Mouse (Mus musculus) layer of hippocampus, postnatal 25 days (tissue): Measurements from ENCODE around the gene Rasgef1b. TPM values are rescaled to one million over a fixed set of nuclear protein-coding genes. Genes with fewer than 3 reads are reported as not detected.

ENCODE experiments used
- DNase-seq, 2 experiments: peaks; one replicate each; pipeline ENCODE4 v3.0.0; 2022; ENCODE audit warnings: mixed read lengths in 2 of 2, low spot score in 1 of 2; ENCODE audit errors: extremely low spot score in 1 of 2
- total RNA-seq, 2 experiments: library from RNA; stranded (reverse); gene quantifications; 2 replicates each; pipeline ENCODE4 v1.2.3; 2021

Gene Rasgef1b
- total RNA-seq, 2 experiments from 2014 or later, result 15.9 to 17.6 TPM

- no peak for DNase-seq
Measured at GRCm38 (mm10) chr5:99499404-99500089, 229.3 kb downstream of the Rasgef1b start.

GRCm38 (mm10) chr5:99497856-99498255 is 231.0 kb downstream of the Rasgef1b start:
- no peak for DNase-seq

DNA sequence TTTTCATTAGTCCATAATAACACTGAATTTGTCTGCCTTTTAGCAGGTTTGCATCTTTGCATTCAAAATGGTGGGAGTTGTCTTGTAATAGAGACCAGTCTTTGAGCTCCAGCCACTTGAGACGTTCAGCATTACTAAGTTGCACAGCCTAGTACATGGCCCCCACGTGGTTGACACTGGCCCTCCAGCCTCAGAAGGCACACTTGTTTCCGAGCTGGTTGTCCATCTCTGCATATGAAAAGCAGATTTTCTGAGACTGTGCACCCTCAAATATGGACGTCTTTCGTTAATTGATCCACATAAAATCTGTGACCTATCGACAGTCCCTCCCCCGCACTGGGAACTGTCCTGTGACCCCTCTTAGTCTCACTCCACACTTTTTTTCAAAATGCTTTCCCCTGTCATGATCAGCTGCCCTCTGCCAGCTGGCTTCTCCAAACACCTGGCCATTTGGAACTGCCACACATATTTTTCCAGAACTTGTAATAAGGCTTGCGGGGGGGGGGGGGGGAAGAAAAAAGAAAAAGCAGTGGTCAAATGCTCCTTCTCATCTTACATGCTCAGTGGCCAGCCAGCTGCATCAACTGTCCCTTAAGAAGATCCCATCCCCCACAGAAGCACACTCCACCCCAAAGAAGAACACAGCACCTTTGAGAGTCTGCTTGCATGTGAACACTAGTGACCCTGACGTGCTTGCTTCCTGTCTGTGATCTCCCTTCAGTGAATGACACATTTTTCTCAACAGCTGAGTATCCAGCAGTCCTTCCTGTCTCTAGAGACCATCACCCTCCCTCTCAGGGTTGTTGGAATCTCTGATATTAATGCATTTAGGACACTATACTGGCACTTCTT is 231.7 kb downstream of the Rasgef1b start:
- DNase-seq, result no peak

DNA sequence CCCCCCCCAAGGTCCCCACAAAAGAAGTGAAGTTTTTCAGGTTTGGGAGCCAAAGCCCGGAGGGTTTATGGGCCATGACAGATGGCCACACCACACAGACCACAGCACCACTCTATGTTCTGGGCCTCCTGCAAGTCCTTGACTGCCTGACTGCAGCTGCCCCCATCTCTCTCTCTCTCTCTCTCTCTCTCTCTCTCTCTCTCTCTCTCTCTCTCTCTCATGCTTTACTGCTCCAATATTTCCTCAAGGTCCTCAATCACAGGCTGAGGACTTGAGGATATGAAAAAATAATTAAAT is 232.8 kb downstream of the Rasgef1b start:
- no peak for DNase-seq

DNA sequence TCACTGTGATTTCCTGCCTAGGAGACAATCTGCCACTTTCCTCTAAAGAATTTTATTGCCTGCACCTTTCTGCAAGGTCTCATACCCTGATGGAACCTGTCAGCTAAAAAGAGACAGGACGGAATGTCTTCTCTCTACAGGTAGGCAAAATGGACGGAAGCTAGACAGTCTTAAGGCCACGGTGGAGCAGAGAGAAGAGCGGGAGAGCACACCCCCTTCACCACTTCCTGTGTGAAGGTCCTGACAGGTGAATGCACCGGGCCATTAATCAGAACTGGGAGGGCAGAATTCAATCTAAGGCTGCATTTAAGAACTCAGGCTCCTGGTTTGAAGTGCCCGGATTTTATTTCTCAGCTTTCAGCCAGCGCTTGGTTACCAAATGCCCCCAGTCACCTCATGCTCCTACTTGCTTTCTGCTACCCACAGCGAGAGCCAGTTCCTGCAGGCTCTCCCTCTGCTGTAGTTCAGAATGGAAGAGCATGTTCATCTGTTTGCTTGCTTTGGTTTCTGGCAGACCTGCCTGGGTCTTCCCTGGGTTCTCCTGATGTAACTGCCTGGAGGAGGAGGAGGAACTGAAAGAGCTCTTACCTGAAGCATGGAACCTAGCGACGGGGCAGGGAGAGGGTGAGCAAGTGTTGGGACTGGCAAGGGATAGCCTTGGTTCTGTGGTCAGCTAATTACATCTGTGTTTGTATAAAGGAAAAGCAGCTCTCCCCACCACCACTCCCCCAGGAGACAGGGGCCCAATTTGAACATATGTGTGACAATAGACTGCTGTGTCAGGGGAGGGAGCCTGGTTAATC is 233.3 kb downstream of the Rasgef1b start:
- no peak for DNase-seq

DNA sequence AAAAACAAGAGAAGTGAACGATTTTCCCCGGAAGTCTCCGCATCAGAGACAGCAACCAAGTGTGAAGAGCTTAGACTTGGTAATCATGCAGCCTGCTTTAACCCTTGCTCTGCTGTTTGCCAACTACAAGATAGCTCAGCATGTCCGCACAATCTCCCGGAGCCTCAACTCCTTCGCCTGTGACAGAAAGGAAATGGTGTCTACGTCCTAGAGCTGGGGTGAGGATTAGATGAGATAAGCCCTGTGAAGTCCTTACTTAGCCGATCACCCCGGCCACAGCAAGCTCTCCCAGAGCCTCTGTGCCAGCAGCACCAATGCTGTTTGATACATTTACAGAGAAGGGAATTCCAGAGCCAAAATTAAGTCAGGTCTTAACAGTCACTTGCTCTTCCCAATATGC is 235.0 kb downstream of the Rasgef1b start:
- DNase-seq, result no peak

DNA sequence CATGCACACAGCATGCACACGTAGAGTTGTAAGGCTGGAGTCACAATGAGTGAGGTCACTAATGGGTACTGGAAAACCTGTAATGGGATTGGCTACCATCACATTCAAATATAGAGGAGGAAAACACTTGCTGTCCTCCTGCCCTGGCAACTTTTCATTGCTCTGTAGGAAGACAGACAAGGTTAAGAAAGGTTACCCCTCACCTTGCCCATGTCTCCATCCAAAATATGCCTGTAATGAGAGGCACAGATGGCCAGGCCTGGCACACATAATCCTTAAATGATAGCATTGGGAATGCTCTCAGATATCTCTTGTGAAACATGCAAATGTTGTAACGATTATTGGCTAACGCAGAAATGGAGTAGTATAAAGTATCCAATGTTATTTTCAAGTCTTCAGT is 235.8 kb downstream of the Rasgef1b start:
- DNase-seq, result no peak

DNA sequence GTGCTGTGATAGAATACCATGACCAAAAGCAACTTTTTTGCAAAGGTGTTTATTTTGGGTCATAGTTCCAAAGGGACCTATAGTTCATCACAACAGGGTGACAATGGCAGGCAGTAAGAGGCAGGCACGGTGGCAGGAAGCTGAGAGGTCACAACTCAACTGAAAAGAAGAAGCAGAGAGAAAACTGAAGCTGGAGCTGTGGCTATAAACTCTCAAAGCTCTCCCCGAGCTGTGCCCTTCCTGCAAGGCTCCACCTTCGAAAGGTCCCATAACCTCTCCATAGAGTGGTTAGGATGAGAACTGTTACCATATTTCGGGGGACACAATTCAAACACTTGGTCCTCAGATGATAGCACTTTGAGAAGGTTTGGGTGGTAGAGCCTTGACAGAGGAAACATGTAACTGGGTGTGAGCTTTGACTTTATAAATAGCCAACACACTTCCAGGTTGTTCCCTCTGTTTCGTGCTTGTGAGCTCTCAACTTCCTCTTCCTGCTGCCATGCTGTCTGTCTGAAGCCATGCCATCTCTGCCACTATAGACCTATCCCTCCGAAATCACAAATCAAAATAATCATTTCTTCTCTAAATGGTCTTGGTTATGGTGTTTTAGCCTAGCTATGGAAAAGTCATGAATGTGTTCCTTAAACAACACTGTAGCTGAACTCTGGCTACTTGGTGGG is 240.2 kb downstream of the Rasgef1b start:
- no peak for DNase-seq

- no peak for DNase-seq
Measured at GRCm38 (mm10) chr5:99487009-99487858, 241.6 kb downstream of the Rasgef1b start.

- no peak for DNase-seq
Measured at GRCm38 (mm10) chr5:99483162-99483561, 245.7 kb downstream of the Rasgef1b start.

GRCm38 (mm10) chr5:99482524-99482923 is 246.3 kb downstream of the Rasgef1b start:
- no peak for DNase-seq

DNA sequence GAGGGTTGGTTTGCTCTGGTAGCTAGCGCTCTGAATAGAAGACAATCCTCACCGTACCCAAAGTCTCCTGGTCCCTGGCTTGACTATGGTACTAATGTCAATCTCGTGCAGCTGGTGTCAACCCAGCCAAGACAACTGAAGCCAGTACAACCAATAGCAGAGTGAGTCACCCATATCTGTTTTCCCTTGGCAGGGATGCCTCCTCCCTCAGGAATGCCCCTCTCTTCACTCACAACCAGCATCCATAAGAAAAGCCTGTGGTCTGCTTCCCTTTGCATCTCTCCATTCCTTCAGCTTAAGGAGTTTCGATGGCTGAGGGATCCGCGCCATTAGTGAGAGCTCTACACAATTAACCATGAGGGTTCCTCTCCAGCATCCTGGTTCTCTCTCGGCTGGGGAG is 246.8 kb downstream of the Rasgef1b start:
- DNase-seq, result no peak

- DNase-seq, result no peak
Measured at GRCm38 (mm10) chr5:99480078-99481031, 248.5 kb downstream of the Rasgef1b start.

DNA sequence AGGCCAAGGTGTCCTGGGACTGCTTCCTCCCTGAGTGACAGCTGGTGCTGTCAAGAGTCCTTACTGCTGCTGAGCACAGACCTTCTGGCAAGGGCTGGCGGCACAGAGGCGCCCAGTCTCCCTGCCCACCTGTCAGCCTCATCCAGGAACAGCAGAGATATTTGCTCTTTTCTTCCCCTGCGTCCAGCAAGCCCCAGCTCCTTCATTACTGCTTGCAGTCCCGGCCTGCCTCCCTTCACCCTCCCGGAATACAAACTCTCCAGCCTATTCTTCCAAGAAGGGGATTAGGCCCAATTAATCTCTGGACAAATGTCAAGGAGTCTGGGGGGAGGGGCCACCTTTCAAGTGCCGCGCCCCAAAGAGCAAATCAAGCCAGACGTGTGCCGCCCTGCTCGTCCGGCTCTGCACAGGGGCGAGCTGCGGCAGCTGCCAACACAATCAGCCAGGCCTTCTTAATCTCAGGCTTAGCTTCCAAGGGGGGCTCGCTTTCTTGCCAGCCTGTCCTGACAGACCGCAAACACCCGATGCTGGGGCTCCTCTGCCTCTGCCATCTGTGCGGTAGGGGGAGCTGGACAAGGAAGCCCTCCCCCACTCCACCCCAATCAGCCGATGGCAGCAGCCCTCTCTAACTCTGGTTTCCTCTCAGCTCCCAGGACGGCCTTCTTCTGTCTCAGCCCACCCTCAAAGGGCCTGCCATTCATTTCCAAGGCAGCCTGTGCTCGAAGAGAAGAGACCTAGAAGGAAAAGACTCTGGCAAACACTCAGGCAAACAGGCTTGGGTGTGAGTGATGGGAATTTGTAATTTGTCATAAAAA is 249.4 kb downstream of the Rasgef1b start:
- DNase-seq, result peak; percentile 23 to 25

DNA sequence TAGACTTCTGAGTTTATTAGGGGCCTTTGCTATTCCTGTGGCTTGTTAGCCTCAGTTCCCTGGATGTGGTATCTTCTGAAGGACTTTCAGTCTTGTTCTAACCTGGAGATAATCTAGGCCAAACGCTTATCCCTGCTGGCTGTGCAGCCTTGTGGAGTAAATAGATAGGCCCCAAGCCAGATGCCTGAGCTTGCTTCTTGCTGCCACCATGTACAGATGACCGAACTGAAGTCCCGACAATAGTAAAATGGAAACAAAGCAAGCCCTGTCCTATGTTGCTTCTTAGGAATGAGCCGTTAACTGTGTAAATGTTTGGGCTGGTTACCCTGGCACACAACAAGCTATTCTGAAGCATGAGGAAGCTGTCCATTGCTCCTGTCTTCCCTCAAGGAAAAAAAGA is 250.1 kb downstream of the Rasgef1b start:
- DNase-seq, result no peak

- no peak for DNase-seq
Measured at GRCm38 (mm10) chr5:99477420-99477815, 251.4 kb downstream of the Rasgef1b start.

GRCm38 (mm10) chr5:99476640-99477419 is 252.0 kb downstream of the Rasgef1b start:
- no peak for DNase-seq
